Comparison of ENCODE assay signal across 25 mouse cellular contexts in the genomic region with DNA sequence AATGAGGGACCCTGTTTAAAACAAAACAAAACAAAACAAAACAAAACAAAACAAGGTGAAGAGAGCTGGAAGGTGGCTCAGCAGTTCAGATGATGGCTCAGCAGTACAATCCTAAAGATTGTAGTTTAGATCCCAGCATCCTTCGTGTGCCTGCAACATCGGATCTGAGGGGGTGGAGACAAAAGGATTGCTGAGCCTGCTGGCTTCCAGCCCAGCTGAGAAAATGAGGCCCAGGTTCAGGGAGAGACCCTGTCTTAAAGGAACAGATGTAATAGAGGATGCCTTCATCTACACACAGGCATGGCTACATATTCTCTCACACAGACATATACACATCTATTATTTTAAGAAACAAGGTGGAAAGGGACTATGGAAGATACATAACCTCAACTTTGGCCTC. TPM values are rescaled to one million over a fixed set of nuclear protein-coding genes. Genes with fewer than 3 reads are reported as not detected.
DNase-seq lines count a peak whose midpoint lies in the region; ATAC-seq lines count a peak whose summit lies in the region.
"Had no signal": no experiment of that assay in that cellular context is flagged by ENCODE, and none has a peak within 500 bp of the region (broad histone marks: within the 10 kb centered on the region; RNA-seq: fewer than 3 reads in every experiment).

No protein-coding gene starts in this region.

- intact Hi-C loops in left cerebral cortex, postnatal 4 days (cut with DNase I) = no loop called here

- 0 out of 2 replicates have a peak, but pooled peaks cover 3% of the 10 kb centered on the region for H3K36me3 ChIP-seq in forebrain, embryonic 15.5 days
- H3K36me3 ChIP-seq in forebrain, embryonic 11.5 days (ENCODE audit: control insufficient read depth, insufficient read depth, low read length) = no peaks in the 10 kb centered on the region
- H3K36me3 ChIP-seq: embryonic facial prominence, embryonic 12.5 days had no signal

- H3K4me3 ChIP-seq in forebrain, embryonic 15.5 days = no peak overlapping the region
- no peak overlapping the region for H3K4me3 ChIP-seq in forebrain, embryonic 11.5 days (ENCODE audit: low read depth, low read length)
- H3K4me3 ChIP-seq: embryonic facial prominence, embryonic 12.5 days; gastrocnemius, adult 2 months; heart, embryonic 12.5 days had no signal

- no peaks in the 10 kb centered on the region for H3K9me3 ChIP-seq in forebrain, embryonic 15.5 days
- H3K9me3 ChIP-seq in forebrain, embryonic 11.5 days (ENCODE audit: control insufficient read depth, low read length) = no peaks in the 10 kb centered on the region
- H3K9me3 ChIP-seq: embryonic facial prominence, embryonic 12.5 days had no signal

- no peaks in the 10 kb centered on the region for H3K27me3 ChIP-seq in forebrain, embryonic 15.5 days
- H3K27me3 ChIP-seq in forebrain, embryonic 11.5 days (ENCODE audit: control insufficient read depth, insufficient read depth, low read length) = no peaks in the 10 kb centered on the region
- H3K27me3 ChIP-seq: embryonic facial prominence, embryonic 12.5 days; heart, embryonic 12.5 days had no signal

- H3K4me1 ChIP-seq in forebrain, embryonic 15.5 days = no peaks in the 10 kb centered on the region
- H3K4me1 ChIP-seq in forebrain, embryonic 11.5 days (replicated peaks; ENCODE audit: control insufficient read depth, insufficient read depth, low read length) = no peaks in the 10 kb centered on the region
- H3K4me1 ChIP-seq: embryonic facial prominence, embryonic 12.5 days; heart, embryonic 12.5 days had no signal

- no peak overlapping the region for H3K4me2 ChIP-seq in forebrain, embryonic 15.5 days (replicated peaks)
- no peak overlapping the region for H3K4me2 ChIP-seq in forebrain, embryonic 11.5 days (ENCODE audit: low read depth, low read length, severe bottlenecking)
- H3K4me2 ChIP-seq: embryonic facial prominence, embryonic 12.5 days; heart, embryonic 12.5 days; hindbrain, embryonic 14.5 days had no signal

- no peak overlapping the region for H3K9ac ChIP-seq in forebrain, embryonic 15.5 days (replicated peaks)
- H3K9ac ChIP-seq in forebrain, embryonic 11.5 days (ENCODE audit: low read length) = no peak overlapping the region
- H3K9ac ChIP-seq: embryonic facial prominence, embryonic 12.5 days; heart, embryonic 12.5 days; hindbrain, embryonic 14.5 days had no signal

- peak; percentile 18 to 40 for DNase-seq in cerebellum, postnatal 14 days
- DNase-seq in cerebellum, adult 8-10 months = no peak
- DNase-seq in forebrain, embryonic 11.5 days (ENCODE audit: low spot score) = no peak
- peak; percentile 41 for DNase-seq in left cerebral cortex, postnatal 4 days
- no peak for DNase-seq in left cerebral cortex, adult 18-20 months (ENCODE audit: low spot score in 2 of 2)
- peak; percentile 12 for DNase-seq in MN1 (ENCODE audit: low spot score)
- no peak for DNase-seq in natural killer cell, adult 2 months (ENCODE audit: low spot score in 2 of 2)
- DNase-seq: adrenal gland, adult 8-10 months; adrenal gland, postnatal 36 days; cerebellum, adult 11 months; embryo, embryonic 11 days; gastrocnemius, adult 2 months; gastrocnemius, postnatal 25 days; kidney, adult 8-10 months had no signal

- no peak overlapping the region for H3K27ac ChIP-seq in forebrain, embryonic 15.5 days (replicated peaks)
- H3K27ac ChIP-seq in forebrain, embryonic 11.5 days (ENCODE audit: low read depth, low read length) = no peak overlapping the region
- H3K27ac ChIP-seq: embryonic facial prominence, embryonic 12.5 days; gastrocnemius, adult 2 months; hindbrain, embryonic 14.5 days had no signal

- 10% methylated on average over 2 of the region's 2 CpGs for WGBS in forebrain, embryonic 15.5 days
- WGBS in forebrain, embryonic 11.5 days = 52% methylated on average over 2 of the region's 2 CpGs

- 0 out of 2 replicates have a peak, but pooled peaks have one; percentile 11 for ATAC-seq in forebrain, embryonic 15.5 days (replicated peaks)
- no peak for ATAC-seq in forebrain, embryonic 11.5 days (replicated peaks; ENCODE audit: low FRiP score)
- ATAC-seq: inflammation-experienced regulatory T-cells, adult 6 months; intestine, postnatal 0 days had no signal

RNA-seq across cellular contexts. Expression of a gene that starts 17.1 kb away (rescaled TPM):
- polyA plus RNA-seq in forebrain, embryonic 15.5 days (2015; fragmentation: Nextera tagmentation; extraction: Ambion mirVana) = 0.39 and 0.52 TPM in 2 replicates
- polyA plus RNA-seq in forebrain, embryonic 11.5 days (2014; fragmentation: Nextera tagmentation; extraction: Ambion mirVana) = 0.19 and 0.44 TPM in 2 replicates
- total RNA-seq in left cerebral cortex, postnatal 4 days (2021) = 1 to 10 TPM; 1.7 to 2.7 TPM
- 1 to 10 TPM; 1.6 to 3.3 TPM for total RNA-seq in left cerebral cortex, adult 18-20 months (2021)
- total RNA-seq: adrenal gland, adult 8-10 months; adrenal gland, postnatal 36 days; common myeloid progenitor, adult 5-6 weeks; gastrocnemius, adult 2 months; gastrocnemius, postnatal 25 days; granulocyte monocyte progenitor cell, adult 5-6 weeks; heart, adult 8-10 months; heart, postnatal 25 days had no signal
- polyA plus RNA-seq: C2C12; inflammation-experienced regulatory T-cells, adult 6 months; intestine, postnatal 0 days had no signal

RNA-seq across cellular contexts. Expression of a gene that starts 56.6 kb away (rescaled TPM):
- polyA plus RNA-seq in forebrain, embryonic 15.5 days (2015; fragmentation: Nextera tagmentation; extraction: Ambion mirVana) = 51.0 and 53.7 TPM in 2 replicates
- 69.3 and 79.7 TPM in 2 replicates for polyA plus RNA-seq in forebrain, embryonic 11.5 days (2014; fragmentation: Nextera tagmentation; extraction: Ambion mirVana)
- total RNA-seq in left cerebral cortex, postnatal 4 days (2021) = 10 to 100 TPM; 27.6 to 29.0 TPM
- 10 to 100 TPM; 27.2 to 30.1 TPM for total RNA-seq in left cerebral cortex, adult 18-20 months (2021)

Comparison
In these comparisons a context has a peak if more than half of its experiments do, and no peak if none do; other contexts are left out.
1. DNase-seq: peak in cerebellum, postnatal 14 days (2 of 2), left cerebral cortex, postnatal 4 days (single experiment) and MN1 (single experiment); none in cerebellum, adult 8-10 months (single experiment), forebrain, embryonic 11.5 days (single experiment), left cerebral cortex, adult 18-20 months (0 of 2) and natural killer cell, adult 2 months (0 of 2).